Mouse (Mus musculus): ENCODE measurements around the gene Nfe2l2. TPM values are rescaled to one million over a fixed set of nuclear protein-coding genes. Genes with fewer than 3 reads are reported as not detected.
A peak's percentile ranks its signal among the peaks of the same experiment; 100 is the strongest.
"Not testable (repeated sequence)": the region's sequence is repeated elsewhere in the genome, so short reads cannot be mapped to it uniquely, and the experiment has no call there.

Nfe2l2 gene
- polyA plus RNA-seq, 1 experiment: 48.4 TPM

- H3K36me3 ChIP-seq (ENCODE audit: control insufficient read depth, insufficient read depth): no peaks in the 10 kb centered on the region
- H3K79me3 ChIP-seq (ENCODE audit: low read depth): no peaks in the 10 kb centered on the region
- H3K27me3 ChIP-seq (ENCODE audit: control insufficient read depth, insufficient read depth, insufficient read length): no peaks in the 10 kb centered on the region
- H3ac ChIP-seq (ENCODE audit: control insufficient read depth, insufficient read length, low read depth): no peak overlapping the region
- H3K4me3 ChIP-seq (ENCODE audit: insufficient read depth, poor library complexity, severe bottlenecking): no peak overlapping the region
- H3K79me2 ChIP-seq (ENCODE audit: control insufficient read depth, insufficient read depth): no peaks in the 10 kb centered on the region
- TF ChIP-seq USF1 (IDR thresholded peaks at IDR 0.05; ENCODE audit: low read depth) (no peak), CEBPB (IDR thresholded peaks at IDR 0.05; ENCODE audit: low read depth) (no peak), MYOG (IDR thresholded peaks at IDR 0.05; ENCODE audit: control insufficient read depth, extremely low read depth, insufficient read length) (no peak), MAX (IDR thresholded peaks at IDR 0.05) (no peak), CTCF (IDR thresholded peaks at IDR 0.05; ENCODE audit: control insufficient read depth, insufficient read depth, insufficient read length) (no peak)
These were observed 54.0 kb downstream of the Nfe2l2 start for GRCm38 (mm10) chr2:75650437-75650836.

DNA sequence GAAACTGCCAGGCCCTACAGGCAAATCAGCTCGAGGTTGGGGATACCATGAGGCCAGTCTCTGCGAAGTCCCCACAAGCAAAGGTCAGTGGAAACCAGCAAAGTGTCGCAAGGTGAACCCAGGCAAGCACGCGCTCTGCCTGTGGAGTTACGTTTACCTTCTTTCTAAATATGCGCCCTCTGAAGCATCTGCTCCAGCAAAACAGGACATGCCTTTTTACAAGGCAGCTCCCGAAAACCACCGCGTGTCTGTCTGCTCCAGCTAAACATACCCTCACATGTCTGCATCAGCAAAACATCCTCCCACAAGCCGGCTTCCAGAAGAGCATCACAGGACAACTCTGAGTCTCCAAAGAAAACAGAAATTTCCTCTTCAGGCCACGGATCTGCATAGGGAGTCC lies 59.2 kb downstream of the Nfe2l2 start:
- Histone ChIP-seq H3K36me3 (ENCODE audit: control insufficient read depth, insufficient read depth) (no peaks in the 10 kb centered on the region), H3K79me3 (ENCODE audit: low read depth) (no peaks in the 10 kb centered on the region), H3ac (ENCODE audit: control insufficient read depth, insufficient read length, low read depth) (no peak overlapping the region), H3K27me3 (ENCODE audit: control insufficient read depth, insufficient read depth, insufficient read length) (no peaks in the 10 kb centered on the region), H3K79me2 (ENCODE audit: control insufficient read depth, insufficient read depth) (no peaks in the 10 kb centered on the region), H3K4me3 (ENCODE audit: insufficient read depth, poor library complexity, severe bottlenecking) (no peak overlapping the region)
- no peak for TF ChIP-seq MYOG (IDR thresholded peaks at IDR 0.05; ENCODE audit: control insufficient read depth, extremely low read depth, insufficient read length)
- no peak for TF ChIP-seq USF1 (IDR thresholded peaks at IDR 0.05; ENCODE audit: low read depth)
- TF ChIP-seq FOSL1 (IDR thresholded peaks at IDR 0.05; ENCODE audit: insufficient read depth, low read length, poor library complexity, severe bottlenecking): no peak
- TF ChIP-seq CTCF (IDR thresholded peaks at IDR 0.05; ENCODE audit: control insufficient read depth, insufficient read depth, insufficient read length): no peak
- no peak for TF ChIP-seq CEBPB (IDR thresholded peaks at IDR 0.05; ENCODE audit: low read depth)
- TF ChIP-seq MAX (IDR thresholded peaks at IDR 0.05): no peak
- no peak for TF ChIP-seq MYOD1 (IDR thresholded peaks at IDR 0.05; ENCODE audit: control insufficient read depth, insufficient read length, low read depth)

GRCm38 (mm10) chr2:75643950-75644349 lies 60.5 kb downstream of the Nfe2l2 start:
- Histone ChIP-seq H3K79me3 (ENCODE audit: low read depth) (no peaks in the 10 kb centered on the region), H3K36me3 (ENCODE audit: control insufficient read depth, insufficient read depth) (no peaks in the 10 kb centered on the region), H3K79me2 (ENCODE audit: control insufficient read depth, insufficient read depth) (no peaks in the 10 kb centered on the region), H3K4me3 (ENCODE audit: insufficient read depth, poor library complexity, severe bottlenecking) (no peak overlapping the region), H3K27me3 (ENCODE audit: control insufficient read depth, insufficient read depth, insufficient read length) (no peaks in the 10 kb centered on the region), H3ac (ENCODE audit: control insufficient read depth, insufficient read length, low read depth) (no peak overlapping the region)
- TF ChIP-seq CTCF (IDR thresholded peaks at IDR 0.05; ENCODE audit: control insufficient read depth, insufficient read depth, insufficient read length) (no peak), USF1 (IDR thresholded peaks at IDR 0.05; ENCODE audit: low read depth) (no peak), MYOG (IDR thresholded peaks at IDR 0.05; ENCODE audit: control insufficient read depth, extremely low read depth, insufficient read length) (no peak), CEBPB (IDR thresholded peaks at IDR 0.05; ENCODE audit: low read depth) (no peak), MAX (IDR thresholded peaks at IDR 0.05) (no peak), MYOD1 (IDR thresholded peaks at IDR 0.05; ENCODE audit: control insufficient read depth, insufficient read length, low read depth) (no peak), FOSL1 (IDR thresholded peaks at IDR 0.05; ENCODE audit: insufficient read depth, low read length, poor library complexity, severe bottlenecking) (no peak)

GRCm38 (mm10) chr2:75642795-75643550 lies 61.5 kb downstream of the Nfe2l2 start:
- Histone ChIP-seq H3K36me3 (ENCODE audit: control insufficient read depth, insufficient read depth) (no peaks in the 10 kb centered on the region), H3K79me2 (ENCODE audit: control insufficient read depth, insufficient read depth) (no peaks in the 10 kb centered on the region), H3ac (ENCODE audit: control insufficient read depth, insufficient read length, low read depth) (peak overlapping the region; percentile 45), H3K79me3 (ENCODE audit: low read depth) (no peaks in the 10 kb centered on the region), H3K4me3 (ENCODE audit: insufficient read depth, poor library complexity, severe bottlenecking) (no peak overlapping the region), H3K27me3 (ENCODE audit: control insufficient read depth, insufficient read depth, insufficient read length) (no peaks in the 10 kb centered on the region)
- TF ChIP-seq MYOG (IDR thresholded peaks at IDR 0.05; ENCODE audit: control insufficient read depth, extremely low read depth, insufficient read length) (no peak), FOSL1 (IDR thresholded peaks at IDR 0.05; ENCODE audit: insufficient read depth, low read length, poor library complexity, severe bottlenecking) (peak; percentile 96), MYOD1 (IDR thresholded peaks at IDR 0.05; ENCODE audit: control insufficient read depth, insufficient read length, low read depth) (peak; percentile 94), USF1 (IDR thresholded peaks at IDR 0.05; ENCODE audit: low read depth) (no peak), MAX (IDR thresholded peaks at IDR 0.05) (peak; percentile 62), CTCF (IDR thresholded peaks at IDR 0.05; ENCODE audit: control insufficient read depth, insufficient read depth, insufficient read length) (no peak), CEBPB (IDR thresholded peaks at IDR 0.05; ENCODE audit: low read depth) (peak; percentile 99)

DNA sequence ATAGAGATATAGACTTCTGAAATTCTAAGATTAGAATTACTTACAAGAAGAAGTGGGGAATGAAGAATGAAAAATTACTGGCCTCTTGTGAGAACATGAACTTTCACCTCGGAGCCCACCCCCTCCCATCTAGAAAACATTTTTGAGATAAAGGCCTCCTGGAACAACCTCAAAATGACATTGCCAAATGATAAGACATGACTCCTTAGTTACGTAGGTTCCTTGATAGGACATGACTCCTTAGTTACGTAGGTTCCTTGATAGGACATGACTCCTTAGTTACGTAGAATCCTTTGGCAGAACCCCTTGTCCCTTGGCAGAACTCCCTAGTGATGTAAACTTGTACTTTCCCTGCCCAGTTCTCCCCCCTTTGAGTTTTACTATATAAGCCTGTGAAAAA lies 62.1 kb downstream of the Nfe2l2 start:
- H3K4me3 ChIP-seq (ENCODE audit: insufficient read depth, poor library complexity, severe bottlenecking); H3ac ChIP-seq (ENCODE audit: control insufficient read depth, insufficient read length, low read depth); H3K79me2 ChIP-seq (ENCODE audit: control insufficient read depth, insufficient read depth); H3K27me3 ChIP-seq (ENCODE audit: control insufficient read depth, insufficient read depth, insufficient read length); H3K36me3 ChIP-seq (ENCODE audit: control insufficient read depth, insufficient read depth); H3K79me3 ChIP-seq (ENCODE audit: low read depth): not testable (repeated sequence)

DNA sequence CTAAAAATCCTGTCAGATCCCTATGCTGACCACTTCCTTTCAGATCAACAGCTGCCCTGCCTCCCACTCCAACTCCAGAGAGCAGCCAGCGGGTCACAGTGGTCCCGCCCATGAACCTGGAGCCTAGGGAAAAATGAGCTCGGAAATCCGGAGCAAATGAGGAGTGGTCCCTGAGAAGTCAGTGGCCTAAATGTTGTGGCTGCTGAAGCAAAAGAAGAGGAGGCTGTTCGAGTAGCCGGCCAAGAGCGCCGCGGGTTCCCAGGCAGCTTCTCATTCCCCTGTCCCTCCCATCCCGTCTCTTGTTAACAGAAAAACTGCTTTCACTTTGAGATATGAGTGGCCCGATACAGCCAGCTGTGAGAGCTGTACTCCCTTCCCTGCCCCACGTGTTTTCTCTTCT lies 64.9 kb downstream of the Nfe2l2 start:
- not testable (repeated sequence) for H3K79me3 ChIP-seq (ENCODE audit: low read depth); H3K27me3 ChIP-seq (ENCODE audit: control insufficient read depth, insufficient read depth, insufficient read length); H3ac ChIP-seq (ENCODE audit: control insufficient read depth, insufficient read length, low read depth); H3K79me2 ChIP-seq (ENCODE audit: control insufficient read depth, insufficient read depth); H3K36me3 ChIP-seq (ENCODE audit: control insufficient read depth, insufficient read depth); H3K4me3 ChIP-seq (ENCODE audit: insufficient read depth, poor library complexity, severe bottlenecking)

DNA sequence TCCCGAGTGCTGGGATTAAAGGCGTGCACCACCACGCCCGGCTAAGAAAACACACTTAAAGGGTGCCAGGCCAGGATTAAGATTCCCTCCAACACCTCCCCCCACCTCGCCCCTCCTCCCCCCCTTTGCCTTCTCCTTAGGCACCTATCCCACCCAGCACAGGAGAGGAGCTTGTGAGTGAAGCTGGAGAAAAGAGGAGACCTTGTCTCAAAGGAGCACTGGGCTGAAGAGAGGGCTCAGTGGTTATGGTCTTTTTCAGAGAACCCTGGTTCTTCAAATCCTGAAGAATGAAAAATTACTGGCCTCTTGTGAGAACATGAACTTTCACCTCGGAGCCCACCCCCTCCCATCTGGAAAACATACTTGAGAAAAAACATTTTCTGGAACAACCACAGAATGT lies 66.6 kb downstream of the Nfe2l2 start:
- not testable (repeated sequence) for H3K27me3 ChIP-seq (ENCODE audit: control insufficient read depth, insufficient read depth, insufficient read length); H3K36me3 ChIP-seq (ENCODE audit: control insufficient read depth, insufficient read depth)

More for the DNA sequence above, 66.6 kb downstream of the Nfe2l2 start:
- H3ac ChIP-seq (ENCODE audit: control insufficient read depth, insufficient read length, low read depth); H3K79me2 ChIP-seq (ENCODE audit: control insufficient read depth, insufficient read depth); H3K4me3 ChIP-seq (ENCODE audit: insufficient read depth, poor library complexity, severe bottlenecking); H3K79me3 ChIP-seq (ENCODE audit: low read depth): not testable (repeated sequence)
